Mouse (Mus musculus): ENCODE data around the gene Efhb. TPM values are rescaled to one million over a fixed set of nuclear protein-coding genes. Genes with fewer than 3 reads are reported as not detected.

Efhb gene
- total RNA-seq (2023), result under 1 TPM; 0.13 to 0.33 TPM

GRCm38 (mm10) chr17:53462603-53463495, at the start of gene Efhb:
Gene Efhb, minus strand, starts transcription at chr17:53463321.

DNA sequence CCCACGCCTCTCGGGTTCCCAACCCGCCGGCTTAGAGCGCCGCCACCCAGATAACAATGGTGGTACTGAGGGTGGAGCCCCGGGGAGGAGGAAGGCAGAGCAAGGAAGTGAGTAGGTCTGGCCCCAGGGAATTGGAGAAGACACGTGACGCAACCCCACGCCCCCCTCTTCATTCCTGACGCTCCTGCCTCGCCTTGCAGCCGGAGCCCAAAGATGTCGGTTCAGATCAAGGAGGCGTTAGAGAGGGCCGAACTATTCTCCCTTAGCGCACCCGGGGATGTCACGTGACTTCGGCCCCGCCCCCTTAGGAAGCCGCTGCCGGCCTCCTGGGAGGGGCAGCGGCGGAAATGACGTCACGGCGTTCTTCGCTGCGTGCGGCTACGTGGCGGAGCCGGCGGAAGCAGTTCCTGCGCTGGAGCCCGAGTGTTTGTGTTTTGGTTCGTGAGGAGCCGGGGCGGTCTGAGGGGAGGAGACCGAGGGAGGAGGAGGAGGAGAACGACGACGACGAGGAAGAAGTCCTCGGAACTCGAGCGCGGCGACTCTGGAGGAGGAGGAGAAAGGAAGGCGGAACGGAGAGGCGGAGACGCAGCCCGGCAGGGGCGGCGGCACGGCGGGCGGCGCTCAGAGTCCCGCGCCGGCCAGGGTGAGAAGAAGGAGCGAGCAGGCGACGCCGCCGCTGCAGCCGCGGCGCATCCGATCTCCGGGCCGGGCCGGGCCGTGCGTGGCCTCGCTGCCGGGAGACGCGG, 15.9 kb upstream of the Efhb start, which contains the start of gene Rab5a:
Gene Rab5a (plus strand): TSS at position 377 of the 746 bp plus-strand sequence.

Other genes with a start within 250 kb of the Efhb start
- gene Rab5a, start 15.9 kb upstream of the Efhb start, total RNA-seq (2023), result 100 to 1,000 TPM in 1 of 2 experiments, 10 to 100 TPM in 1; 97.1 to 102 TPM
- gene Pp2d1, start 76.1 kb upstream of the Efhb start, total RNA-seq (2023), result not detected
- 10 to 100 TPM; 57.5 to 63.1 TPM for gene Kat2b, start 103.5 kb upstream of the Efhb start, total RNA-seq (2023)
- under 1 TPM; 0.18 to 0.21 TPM for gene Sgo1, start 226.0 kb upstream of the Efhb start, total RNA-seq (2023)

Measured in monocyte, adult 59 days (primary cell).